Mouse (Mus musculus) CH12.LX (cell line): ENCODE results near the gene Fus.

Source experiments
- CTCF ChIP-seq, 2 experiments: IDR thresholded peaks in 1 of 2; conservative IDR thresholded peaks in 1 of 2; 2 replicates each; pipeline ENCODE4 v1.5.1; 2011 to 2012; ENCODE audit warnings: low read depth in 2 of 2, low read length in 2 of 2, improper control_type of control experiment in 1 of 2, inconsistent platforms in 1 of 2, mild to moderate bottlenecking in 1 of 2, moderate library complexity in 1 of 2
- E2F4 ChIP-seq: IDR thresholded peaks from 2 replicates; pipeline ENCODE4 v1.6.1; 2011; ENCODE audit warnings: low read depth, low read length, improper control_type of control experiment; ENCODE audit not compliant: insufficient replicate concordance
- EP300 ChIP-seq: IDR thresholded peaks from 2 replicates; pipeline ENCODE4 v1.6.1; 2011; ENCODE audit warnings: low read length, improper control_type of control experiment
- GABPA ChIP-seq: IDR thresholded peaks from 2 replicates; pipeline ENCODE4 v1.6.1; 2012; ENCODE audit warnings: low read depth, low read length, improper control_type of control experiment, inconsistent platforms; ENCODE audit not compliant: insufficient replicate concordance
- MAFK ChIP-seq: IDR thresholded peaks from 2 replicates; pipeline ENCODE4 v1.6.1; 2011; ENCODE audit warnings: low read length, improper control_type of control experiment; ENCODE audit not compliant: insufficient replicate concordance
- NRF1 ChIP-seq: IDR thresholded peaks from 2 replicates; pipeline ENCODE4 v1.6.1; 2014; ENCODE audit warnings: low read depth, mild to moderate bottlenecking, inconsistent platforms, low read length, improper control_type of control experiment, moderate library complexity
- POLR2A ChIP-seq: IDR thresholded peaks from 2 replicates; pipeline ENCODE4 v1.6.1; 2011; ENCODE audit warnings: low read depth, mild to moderate bottlenecking, improper control_type of control experiment, low read length
- RCOR1 ChIP-seq: conservative IDR thresholded peaks from 2 replicates; pipeline ENCODE4 v1.6.1; 2012; ENCODE audit warnings: low read depth, mild to moderate bottlenecking, inconsistent platforms, low read length, improper control_type of control experiment
- ZMIZ1 ChIP-seq: IDR thresholded peaks from 2 replicates; pipeline ENCODE4 v1.6.1; 2012; ENCODE audit warnings: low read depth, mild to moderate bottlenecking, inconsistent platforms, low read length, improper control_type of control experiment

DNA sequence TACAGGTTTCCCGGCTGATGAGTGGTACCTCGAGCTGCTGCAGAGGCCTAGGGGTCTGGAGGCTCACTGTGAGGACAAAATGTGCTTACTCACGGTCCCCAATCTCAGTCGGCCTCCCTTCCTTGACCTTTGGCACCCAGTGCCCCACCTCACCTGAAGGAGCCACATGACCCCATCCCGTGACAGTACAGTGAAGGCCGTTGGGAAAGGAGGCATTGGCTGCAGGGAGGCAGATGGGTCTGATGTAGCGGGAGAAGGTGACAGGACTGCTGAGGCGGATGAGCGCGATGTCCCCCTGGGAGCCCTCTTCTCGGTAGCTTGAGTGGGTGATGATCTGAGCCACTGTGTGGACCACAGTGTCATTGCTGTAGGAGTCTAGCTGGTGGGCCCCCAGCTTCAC is 40.4 kb upstream of the Fus start:
- TF ChIP-seq POLR2A (no peak), EP300 (no peak), RCOR1 (no peak), CTCF (conservative IDR thresholded peaks at IDR 0.05 in 1 of 2, IDR thresholded peaks at IDR 0.05 in 1 of 2; ENCODE audit: low read depth in 2 of 2, low read length in 2 of 2) (no peak), GABPA (no peak), E2F4 (no peak), NRF1 (no peak), MAFK (no peak), ZMIZ1 (no peak)
